Mouse (Mus musculus): ENCODE data around the gene Chmp1a. TPM values are rescaled to one million over a fixed set of nuclear protein-coding genes. Genes with fewer than 3 reads are reported as not detected.
"Not testable (repeated sequence)": the region's sequence is repeated elsewhere in the genome, so short reads cannot be mapped to it uniquely, and the experiment has no call there.

The Chmp1a gene
- polyA plus RNA-seq (2014; fragmentation: Nextera tagmentation; extraction: Ambion mirVana), result 90.6 and 106 TPM in 2 replicates

DNA sequence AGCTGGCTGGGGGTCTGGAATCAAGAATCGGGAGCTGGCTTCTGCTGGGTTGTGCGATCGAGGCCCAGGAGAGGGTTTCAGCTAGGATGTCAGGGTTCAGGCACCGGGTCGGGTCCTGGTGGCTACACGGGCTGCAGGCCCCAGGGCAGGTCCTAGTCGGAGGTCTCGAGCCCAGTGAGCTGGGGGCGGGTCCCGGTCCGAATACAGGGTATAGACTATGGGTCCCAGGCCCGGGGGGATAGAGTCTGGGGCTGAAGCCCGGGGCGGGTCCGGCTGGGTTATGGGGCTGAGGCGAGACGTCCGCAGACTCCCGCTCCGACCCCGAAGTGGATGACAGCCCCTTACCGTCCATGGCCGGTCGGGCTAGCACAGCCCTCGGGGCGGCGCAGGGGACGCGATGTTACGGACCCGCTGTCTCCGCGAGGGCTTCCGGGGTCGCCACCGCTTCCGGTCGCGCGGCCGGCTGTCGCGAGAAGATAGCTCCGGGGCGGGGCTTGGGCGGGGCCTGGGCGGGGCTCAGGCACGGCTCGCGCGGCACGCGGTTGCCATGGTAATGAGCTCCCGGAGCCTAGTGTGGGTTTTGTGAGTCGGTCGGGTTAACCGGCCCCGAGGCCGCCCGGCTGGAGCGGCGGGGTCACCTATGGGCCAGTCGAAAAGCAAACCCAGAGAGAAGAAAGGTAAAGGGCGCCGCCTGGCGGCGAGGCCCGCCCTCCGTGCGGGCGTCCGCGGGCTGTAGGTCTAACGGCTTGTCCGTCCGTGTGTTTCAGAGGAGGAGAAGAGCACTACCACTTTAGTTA, at the start of gene Chmp1a, which contains the start of gene Spata33:
Gene Chmp1a, minus strand, starts transcription at position 443 of the 797 bp plus-strand sequence.
Gene Spata33, plus strand, starts transcription at position 512 of the 797 bp plus-strand sequence.
- peak; percentile 95 for ATAC-seq (ENCODE audit: insufficient number of reproducible peaks, insufficient read depth, low FRiP score, low read depth)
- H3K9ac ChIP-seq (replicated peaks; ENCODE audit: low read depth, low read length), result peak within 1 kb of the TSS; percentile 95
- under 1% methylated on average over 71 of the region's 76 CpGs for WGBS

DNA sequence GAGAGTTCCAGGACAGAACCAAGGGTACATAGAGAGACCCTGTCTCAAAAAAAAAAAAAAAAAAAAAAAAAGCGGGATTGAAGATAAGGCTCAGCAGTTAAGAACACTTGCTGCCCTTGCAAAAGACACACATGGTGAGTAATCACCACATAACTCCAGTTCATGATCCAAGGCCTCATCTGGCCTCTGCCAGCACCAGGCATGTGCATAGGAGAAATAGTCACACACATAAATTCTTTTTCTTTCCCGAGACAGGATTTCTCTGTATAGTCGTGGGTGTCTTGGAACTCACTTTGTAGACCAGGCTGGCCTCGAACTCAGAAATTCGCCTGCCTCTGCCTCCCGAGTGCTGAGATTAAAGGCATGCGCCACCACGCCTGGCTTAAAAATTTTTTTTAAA, 45.0 kb upstream of the Chmp1a start:
- H3K9me3 ChIP-seq (ENCODE audit: control insufficient read depth, low read depth, low read length); H3K4me3 ChIP-seq (ENCODE audit: low read depth, low read length); H3K9ac ChIP-seq (replicated peaks; ENCODE audit: low read depth, low read length); H3K27ac ChIP-seq (ENCODE audit: low read length); H3K4me2 ChIP-seq (replicated peaks; ENCODE audit: low read depth, low read length); ATAC-seq (ENCODE audit: insufficient number of reproducible peaks, insufficient read depth, low FRiP score, low read depth); H3K27me3 ChIP-seq (ENCODE audit: control insufficient read depth, insufficient read depth, low read length): not testable (repeated sequence)
- Histone ChIP-seq H3K36me3 (ENCODE audit: control insufficient read depth, insufficient read depth, low read length) (peaks cover 43% of the 10 kb centered on the region), H3K4me1 (ENCODE audit: control insufficient read depth, insufficient read depth, low read length) (peaks cover 11% of the 10 kb centered on the region; the same call in 1 of the 2 replicates)
- 93% methylated on average over 7 of the region's 8 CpGs for whole genome bisulfite sequencing

More for the DNA sequence above, at the start of gene Chmp1a, which contains the start of gene Spata33:
- peaks cover 16% of the 10 kb centered on the region for H3K36me3 ChIP-seq (ENCODE audit: control insufficient read depth, insufficient read depth, low read length)
- H3K4me2 ChIP-seq (replicated peaks; ENCODE audit: low read depth, low read length), result peak within 1 kb of the TSS; percentile 89
- peak within 1 kb of the TSS; percentile 39; the same call in 1 of the 2 replicates for H3K27ac ChIP-seq (ENCODE audit: low read length)
- peaks cover 10% of the 10 kb centered on the region for H3K4me1 ChIP-seq (ENCODE audit: control insufficient read depth, insufficient read depth, low read length)
- peak within 1 kb of the TSS; percentile 96 for H3K4me3 ChIP-seq (ENCODE audit: low read depth, low read length)
- H3K27me3 ChIP-seq (ENCODE audit: control insufficient read depth, insufficient read depth, low read length), result no peaks in the 10 kb centered on the region
- no peaks in the 10 kb centered on the region for H3K9me3 ChIP-seq (ENCODE audit: control insufficient read depth, low read depth, low read length)

DNA sequence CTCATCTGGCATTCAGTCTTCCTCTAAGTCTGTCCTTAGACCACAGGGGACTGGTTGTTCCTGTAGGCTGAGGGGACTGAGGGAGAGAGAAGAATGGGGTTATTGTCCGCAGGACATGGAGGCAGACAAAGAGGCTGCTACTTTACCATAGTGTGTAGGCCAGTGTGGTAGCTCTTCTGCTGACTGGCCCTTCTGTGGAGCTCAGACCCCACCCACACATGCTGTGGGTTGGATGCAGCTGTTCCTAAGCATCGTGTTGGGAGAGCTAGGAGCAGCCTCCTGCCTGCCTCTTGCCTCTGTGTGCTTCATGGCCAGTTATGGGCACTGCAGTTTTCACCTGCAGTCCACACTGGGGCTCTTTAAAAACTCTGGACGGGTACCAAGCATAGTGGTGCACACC, 44.6 kb upstream of the Chmp1a start:
- H3K36me3 ChIP-seq (ENCODE audit: control insufficient read depth, insufficient read depth, low read length), result peaks cover 43% of the 10 kb centered on the region
- H3K4me3 ChIP-seq (ENCODE audit: low read depth, low read length), result no peak overlapping the region
- H3K27ac ChIP-seq (ENCODE audit: low read length), result peak overlapping the region; percentile 12; the same call in 1 of the 2 replicates
- ATAC-seq (ENCODE audit: insufficient number of reproducible peaks, insufficient read depth, low FRiP score, low read depth), result no peak
- H3K27me3 ChIP-seq (ENCODE audit: control insufficient read depth, insufficient read depth, low read length), result no peaks in the 10 kb centered on the region
- no peak overlapping the region for H3K9ac ChIP-seq (replicated peaks; ENCODE audit: low read depth, low read length)
- H3K9me3 ChIP-seq (ENCODE audit: control insufficient read depth, low read depth, low read length), result no peaks in the 10 kb centered on the region
- H3K4me1 ChIP-seq (ENCODE audit: control insufficient read depth, insufficient read depth, low read length), result peaks cover 11% of the 10 kb centered on the region; the same call in 1 of the 2 replicates
- no peak overlapping the region for H3K4me2 ChIP-seq (replicated peaks; ENCODE audit: low read depth, low read length)
- WGBS, result 85% methylated on average over 3 of the region's 3 CpGs

DNA sequence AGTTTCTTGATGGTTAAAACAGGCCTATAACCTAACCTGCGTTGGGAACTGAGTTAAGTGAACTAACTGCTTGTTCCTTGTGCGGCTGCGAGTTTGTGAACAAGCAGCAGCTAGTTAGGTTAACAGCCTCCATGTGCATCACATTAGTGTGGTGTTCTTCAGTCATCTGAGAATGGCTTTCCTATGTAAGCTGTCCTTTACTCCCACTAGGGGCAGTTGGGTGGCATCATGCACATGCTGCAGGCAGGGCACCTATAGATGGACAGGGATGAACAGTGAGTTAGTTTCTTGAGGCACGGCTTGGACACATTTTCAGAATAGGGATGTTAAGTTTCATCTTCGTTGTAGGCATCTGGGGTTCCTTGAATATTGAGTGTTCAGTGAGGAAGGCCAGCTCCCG, 42.6 kb upstream of the Chmp1a start:
- Histone ChIP-seq H3K27ac (ENCODE audit: low read length) (no peak overlapping the region; the same call in 1 of the 2 replicates), H3K9me3 (ENCODE audit: control insufficient read depth, low read depth, low read length) (no peaks in the 10 kb centered on the region), H3K4me1 (ENCODE audit: control insufficient read depth, insufficient read depth, low read length) (peaks cover 11% of the 10 kb centered on the region; the same call in 1 of the 2 replicates), H3K27me3 (ENCODE audit: control insufficient read depth, insufficient read depth, low read length) (no peaks in the 10 kb centered on the region), H3K4me3 (ENCODE audit: low read depth, low read length) (peak overlapping the region; percentile 98), H3K4me2 (replicated peaks; ENCODE audit: low read depth, low read length) (peak overlapping the region; percentile 87), H3K9ac (replicated peaks; ENCODE audit: low read depth, low read length) (peak overlapping the region; percentile 92; the same call in 1 of the 2 replicates), H3K36me3 (ENCODE audit: control insufficient read depth, insufficient read depth, low read length) (peaks cover 51% of the 10 kb centered on the region)
- 72% methylated on average over 6 of the region's 6 CpGs for WGBS
- no peak for ATAC-seq (ENCODE audit: insufficient number of reproducible peaks, insufficient read depth, low FRiP score, low read depth)

- Histone ChIP-seq H3K4me1 (ENCODE audit: control insufficient read depth, insufficient read depth, low read length) (peaks cover 11% of the 10 kb centered on the region; the same call in 1 of the 2 replicates), H3K36me3 (ENCODE audit: control insufficient read depth, insufficient read depth, low read length) (peaks cover 47% of the 10 kb centered on the region), H3K9me3 (ENCODE audit: control insufficient read depth, low read depth, low read length) (no peaks in the 10 kb centered on the region), H3K4me2 (replicated peaks; ENCODE audit: low read depth, low read length) (peak within 1 kb of the TSS; percentile 87), H3K4me3 (ENCODE audit: low read depth, low read length) (peak within 1 kb of the TSS; percentile 98), H3K9ac (replicated peaks; ENCODE audit: low read depth, low read length) (peak within 1 kb of the TSS; percentile 92), H3K27ac (ENCODE audit: low read length) (peak within 1 kb of the TSS; percentile 82), H3K27me3 (ENCODE audit: control insufficient read depth, insufficient read depth, low read length) (no peaks in the 10 kb centered on the region)
- WGBS, result under 1% methylated on average over 91 of the region's 99 CpGs
- peak; percentile 94 for ATAC-seq (ENCODE audit: insufficient number of reproducible peaks, insufficient read depth, low FRiP score, low read depth)
Measured at GRCm38 (mm10) chr8:123254099-123254885, 41.7 kb upstream of the Chmp1a start, which contains the start of the genes Zfp276 and Vps9d1. Gene Zfp276 (plus strand): TSS chr8:123254195. Gene Vps9d1 (minus strand): TSS chr8:123254348.

GRCm38 (mm10) chr8:123253451-123254098, 41.0 kb upstream of the Chmp1a start:
- no peaks in the 10 kb centered on the region for H3K9me3 ChIP-seq (ENCODE audit: control insufficient read depth, low read depth, low read length)
- peak overlapping the region; percentile 92 for H3K9ac ChIP-seq (replicated peaks; ENCODE audit: low read depth, low read length)
- H3K4me2 ChIP-seq (replicated peaks; ENCODE audit: low read depth, low read length), result peak overlapping the region; percentile 66
- peak overlapping the region; percentile 82 for H3K27ac ChIP-seq (ENCODE audit: low read length)
- H3K4me1 ChIP-seq (ENCODE audit: control insufficient read depth, insufficient read depth, low read length), result peaks cover 11% of the 10 kb centered on the region; the same call in 1 of the 2 replicates
- H3K36me3 ChIP-seq (ENCODE audit: control insufficient read depth, insufficient read depth, low read length), result peaks cover 45% of the 10 kb centered on the region
- WGBS, result 0% methylated on average over 38 of the region's 40 CpGs
- H3K27me3 ChIP-seq (ENCODE audit: control insufficient read depth, insufficient read depth, low read length), result no peaks in the 10 kb centered on the region
- ATAC-seq (ENCODE audit: insufficient number of reproducible peaks, insufficient read depth, low FRiP score, low read depth), result 0 out of 2 replicates have a peak, but pooled peaks have one; percentile 16
- peak overlapping the region; percentile 98 for H3K4me3 ChIP-seq (ENCODE audit: low read depth, low read length)

DNA sequence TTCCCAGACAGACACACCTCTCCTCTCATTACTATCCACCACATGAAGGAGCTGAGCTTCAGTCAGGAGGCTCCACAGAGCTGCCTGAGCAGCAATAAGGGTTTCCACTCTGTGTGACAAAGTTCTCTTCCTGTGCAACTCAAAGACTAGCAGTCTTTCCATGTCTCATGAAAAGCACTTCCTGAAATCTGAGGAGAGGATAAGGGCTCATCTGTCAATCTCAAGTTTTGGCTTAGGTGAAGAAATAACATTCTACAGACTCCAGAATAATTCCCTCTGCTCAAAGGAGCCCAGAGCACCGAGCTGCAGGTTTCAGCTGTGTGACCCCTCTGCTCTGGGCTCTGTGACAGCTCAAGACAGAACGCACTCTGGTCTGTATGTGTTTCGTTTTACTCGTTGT, 40.4 kb upstream of the Chmp1a start:
- Histone ChIP-seq H3K27ac (ENCODE audit: low read length) (peak overlapping the region; percentile 82; the same call in 1 of the 2 replicates), H3K36me3 (ENCODE audit: control insufficient read depth, insufficient read depth, low read length) (peaks cover 43% of the 10 kb centered on the region)

More for the DNA sequence above, 40.4 kb upstream of the Chmp1a start:
- 44% methylated on average over 4 of the region's 4 CpGs for WGBS
- H3K4me2 ChIP-seq (replicated peaks; ENCODE audit: low read depth, low read length), result peak overlapping the region; percentile 66
- no peak overlapping the region; the same call in 1 of the 2 replicates for H3K9ac ChIP-seq (replicated peaks; ENCODE audit: low read depth, low read length)
- H3K9me3 ChIP-seq (ENCODE audit: control insufficient read depth, low read depth, low read length), result no peaks in the 10 kb centered on the region
- no peak for ATAC-seq (ENCODE audit: insufficient number of reproducible peaks, insufficient read depth, low FRiP score, low read depth)
- peak overlapping the region; percentile 98; the same call in 1 of the 2 replicates for H3K4me3 ChIP-seq (ENCODE audit: low read depth, low read length)
- H3K27me3 ChIP-seq (ENCODE audit: control insufficient read depth, insufficient read depth, low read length), result no peaks in the 10 kb centered on the region
- peaks cover 11% of the 10 kb centered on the region; the same call in 1 of the 2 replicates for H3K4me1 ChIP-seq (ENCODE audit: control insufficient read depth, insufficient read depth, low read length)

All from stomach, embryonic 14.5 days (tissue).